Mouse (Mus musculus) forebrain, embryonic 14.5 days (tissue): ENCODE data around the gene Gm49450. TPM values are rescaled to one million over a fixed set of nuclear protein-coding genes. Genes with fewer than 3 reads are reported as not detected.
"Not testable (repeated sequence)": the region's sequence is repeated elsewhere in the genome, so short reads cannot be mapped to it uniquely, and the experiment has no call there.

Experiments used
- ATAC-seq: fragments of 200-750 bp; cut with Nextera tagmentation; 2 replicates; pipeline ENCODE4 v1.8.0; 2017; ENCODE audit warnings: mild to moderate bottlenecking, moderate library complexity
- DNase-seq: peaks from one replicate; pipeline ENCODE4 v3.0.0-alpha.2; 2015; ENCODE audit warnings: low spot score
- H3K27ac ChIP-seq: fragments of 300-500 bp; sonication (generic); 2 replicates; pipeline ENCODE4 v1.5.1; 2014; ENCODE audit warnings: low read depth, mild to moderate bottlenecking, control low read depth, low read length, moderate library complexity
- H3K27me3 ChIP-seq: fragments of 300-500 bp; sonication (generic); replicated peaks from 2 replicates; pipeline ENCODE4 v1.6.1; 2014; ENCODE audit warnings: low read length, control low read depth, mixed read lengths; ENCODE audit not compliant: control insufficient read depth, insufficient read depth
- H3K36me3 ChIP-seq: fragments of 300-500 bp; sonication (generic); 2 replicates; pipeline ENCODE4 v1.6.1; 2014; ENCODE audit warnings: low read length, control low read depth; ENCODE audit not compliant: control insufficient read depth, insufficient read depth
- H3K4me1 ChIP-seq: fragments of 300-500 bp; sonication (generic); 2 replicates; pipeline ENCODE4 v1.6.1; 2014; ENCODE audit warnings: antibody characterized with exemption, low read length, control low read depth; ENCODE audit not compliant: control insufficient read depth, insufficient read depth
- H3K4me2 ChIP-seq: fragments of 300-500 bp; sonication (generic); 2 replicates; pipeline ENCODE4 v1.6.1; 2014; ENCODE audit warnings: mild to moderate bottlenecking, control low read depth, low read length
- H3K4me3 ChIP-seq: fragments of 300-500 bp; sonication (generic); 2 replicates; pipeline ENCODE4 v1.5.1; 2014; ENCODE audit warnings: low read depth, low read length, control low read depth
- H3K9ac ChIP-seq: fragments of 300-500 bp; sonication (generic); 2 replicates; pipeline ENCODE4 v1.6.1; 2014; ENCODE audit warnings: mild to moderate bottlenecking, low read length, control low read depth, moderate library complexity
- H3K9me3 ChIP-seq: fragments of 300-500 bp; sonication (generic); replicated peaks from 2 replicates; pipeline ENCODE4 v1.6.1; 2016; ENCODE audit warnings: low read length, control low read depth, mixed read lengths; ENCODE audit not compliant: control insufficient read depth
- WGBS: fragments of 180-500 bp; shearing (Covaris S2); extraction: QIAGEN DNeasy Blood & Tissue Kit; methylation state at CpG from one replicate; pipeline ENCODE4 v1.1.7; 2014; 5-methylcytosine and 5-hydroxymethylcytosine counted together
- polyA plus RNA-seq: library from polyadenylated mRNA; unstranded; fragments of >200 nt; fragmentation: Nextera tagmentation; extraction: Ambion mirVana; gene quantifications from 2 replicates; pipeline ENCODE4 v1.2.1, GENCODE M21; 2014

Gene Gm49450
- polyA plus RNA-seq, 1 experiment from 2014 or later = not detected

- Histone ChIP-seq H3K9me3 (no peaks in the 10 kb centered on the region), H3K27ac (peak overlapping the region; percentile 48; the same call in 1 of the 2 replicates), H3K9ac (no peak overlapping the region), H3K27me3 (no peaks in the 10 kb centered on the region), H3K4me1 (peaks cover 4% of the 10 kb centered on the region; the same call in 1 of the 2 replicates), H3K4me2 (no peak overlapping the region), H3K4me3 (no peak overlapping the region), H3K36me3 (no peaks in the 10 kb centered on the region)
- peak; percentile 57 for DNase-seq
- 51% methylated on average over 10 of the region's 10 CpGs for WGBS
- peak; percentile 29; the same call in 1 of the 2 replicates for ATAC-seq
These were observed 12.5 kb downstream of the Gm49450 start for GRCm38 (mm10) chr15:98940816-98941215.

GRCm38 (mm10) chr15:98934217-98934839 lies 19.0 kb downstream of the Gm49450 start, which contains the start of gene Tuba1b:
Tuba1b (minus strand) TSS chr15:98934565.
- H3K27ac ChIP-seq = peak within 1 kb of the TSS; percentile 99
- WGBS = under 1% methylated on average over 50 of the region's 58 CpGs
- no peaks in the 10 kb centered on the region for H3K27me3 ChIP-seq
- peak within 1 kb of the TSS; percentile 96 for H3K4me2 ChIP-seq
- DNase-seq = peak; percentile 95
- ATAC-seq = peak; percentile 92
- peak within 1 kb of the TSS; percentile 88 for H3K9ac ChIP-seq
- H3K4me3 ChIP-seq = peak within 1 kb of the TSS; percentile 69
- peaks cover 16% of the 10 kb centered on the region for H3K4me1 ChIP-seq
- H3K9me3 ChIP-seq = no peaks in the 10 kb centered on the region
- H3K36me3 ChIP-seq = peaks cover 19% of the 10 kb centered on the region

- H3K4me2 ChIP-seq = peak overlapping the region; percentile 96
- peak overlapping the region; percentile 99 for H3K27ac ChIP-seq
- ATAC-seq = peak; percentile 89
- H3K9me3 ChIP-seq = no peaks in the 10 kb centered on the region
- no peaks in the 10 kb centered on the region for H3K27me3 ChIP-seq
- WGBS = 0% methylated on average over 35 of the region's 35 CpGs
- peaks cover 16% of the 10 kb centered on the region for H3K4me1 ChIP-seq
- H3K9ac ChIP-seq = peak overlapping the region; percentile 88
- peak; percentile 99 for DNase-seq
- peak overlapping the region; percentile 69 for H3K4me3 ChIP-seq
- H3K36me3 ChIP-seq = peaks cover 19% of the 10 kb centered on the region
These were observed 19.5 kb downstream of the Gm49450 start for GRCm38 (mm10) chr15:98933833-98934216.

- H3K27ac ChIP-seq = peak overlapping the region; percentile 99
- H3K36me3 ChIP-seq = peaks cover 19% of the 10 kb centered on the region
- 10% methylated on average over 8 of the region's 9 CpGs for WGBS
- not testable (repeated sequence) for DNase-seq, H3K9me3 ChIP-seq, H3K27me3 ChIP-seq
- peak overlapping the region; percentile 96 for H3K4me2 ChIP-seq
- H3K4me3 ChIP-seq = peak overlapping the region; percentile 69
- 0 out of 2 replicates have a peak, but pooled peaks have one; percentile 16 for ATAC-seq
- H3K4me1 ChIP-seq = peaks cover 16% of the 10 kb centered on the region
- peak overlapping the region; percentile 88 for H3K9ac ChIP-seq
These were observed 20.2 kb downstream of the Gm49450 start for GRCm38 (mm10) chr15:98933004-98933671.

- no peaks in the 10 kb centered on the region for H3K27me3 ChIP-seq
- WGBS = 66% methylated on average over 3 of the region's 3 CpGs
- no peaks in the 10 kb centered on the region for H3K9me3 ChIP-seq
- no peak for DNase-seq
- no peak overlapping the region for H3K4me2 ChIP-seq
- no peak overlapping the region for H3K4me3 ChIP-seq
- ATAC-seq = no peak
- H3K27ac ChIP-seq = no peak overlapping the region
- H3K36me3 ChIP-seq = peaks cover 19% of the 10 kb centered on the region
- H3K9ac ChIP-seq = no peak overlapping the region
- peaks cover 16% of the 10 kb centered on the region for H3K4me1 ChIP-seq
These were observed 22.4 kb downstream of the Gm49450 start for GRCm38 (mm10) chr15:98930998-98931397.

- H3K4me2 ChIP-seq = no peak overlapping the region
- H3K9ac ChIP-seq = no peak overlapping the region
- H3K27ac ChIP-seq = no peak overlapping the region
- no peak for DNase-seq
- 46% methylated on average over 8 of the region's 8 CpGs for WGBS
- H3K27me3 ChIP-seq = no peaks in the 10 kb centered on the region
- no peak overlapping the region for H3K4me3 ChIP-seq
- no peak for ATAC-seq
- H3K9me3 ChIP-seq = no peaks in the 10 kb centered on the region
- peaks cover 19% of the 10 kb centered on the region for H3K36me3 ChIP-seq
- peaks cover 8% of the 10 kb centered on the region for H3K4me1 ChIP-seq
These were observed 23.2 kb downstream of the Gm49450 start for GRCm38 (mm10) chr15:98930017-98930734.

GRCm38 (mm10) chr15:98928598-98929240 lies 24.6 kb downstream of the Gm49450 start:
- DNase-seq = peak; percentile 88
- Histone ChIP-seq H3K4me1 (peaks cover 4% of the 10 kb centered on the region; the same call in 1 of the 2 replicates), H3K4me2 (no peak overlapping the region), H3K36me3 (peaks cover 19% of the 10 kb centered on the region), H3K4me3 (no peak overlapping the region), H3K27ac (no peak overlapping the region), H3K27me3 (no peaks in the 10 kb centered on the region), H3K9me3 (no peaks in the 10 kb centered on the region), H3K9ac (no peak overlapping the region)
- peak; percentile 61; the same call in 1 of the 2 replicates for ATAC-seq
- 15% methylated on average over 13 of the region's 13 CpGs for WGBS

GRCm38 (mm10) chr15:98927566-98927965 lies 25.8 kb downstream of the Gm49450 start:
- no peaks in the 10 kb centered on the region for H3K4me1 ChIP-seq
- no peak overlapping the region for H3K4me2 ChIP-seq
- H3K9me3 ChIP-seq = no peaks in the 10 kb centered on the region
- DNase-seq = no peak
- peaks cover 14% of the 10 kb centered on the region for H3K36me3 ChIP-seq
- H3K27me3 ChIP-seq = no peaks in the 10 kb centered on the region
- WGBS = 86% methylated on average over 5 of the region's 5 CpGs
- ATAC-seq = no peak
- no peak overlapping the region for H3K27ac ChIP-seq
- H3K4me3 ChIP-seq = no peak overlapping the region
- no peak overlapping the region for H3K9ac ChIP-seq
